Mouse (Mus musculus): ENCODE data around the gene Itga2b. TPM values are rescaled to one million over a fixed set of nuclear protein-coding genes. Genes with fewer than 3 reads are reported as not detected.

Gene Itga2b
- polyA plus RNA-seq, 1 experiment from 2014 or later, result 9.1 TPM

GRCm38 (mm10) chr11:102455740-102456396 is 14.1 kb downstream of the Itga2b start:
- Histone ChIP-seq H3K9ac (peak overlapping the region; percentile 31; the same call in 1 of the 2 replicates), H3K27me3 (peaks cover 7% of the 10 kb centered on the region), H3K9me3 (replicated peaks) (no peaks in the 10 kb centered on the region), H3K4me2 (replicated peaks) (peak overlapping the region; percentile 92), H3K4me1 (peaks cover 26% of the 10 kb centered on the region), H3K36me3 (no peaks in the 10 kb centered on the region), H3K27ac (replicated peaks) (peak overlapping the region; percentile 63), H3K4me3 (replicated peaks) (peak overlapping the region; percentile 53)
- ATAC-seq (ENCODE audit: insufficient number of reproducible peaks, low FRiP score, low TSS enrichment, low read depth), result peak; percentile 84
- WGBS, result under 1% methylated on average over 39 of the region's 40 CpGs

GRCm38 (mm10) chr11:102453131-102453530 is 16.8 kb downstream of the Itga2b start:
- H3K4me1 ChIP-seq, result peaks cover 35% of the 10 kb centered on the region
- H3K27me3 ChIP-seq, result peaks cover 7% of the 10 kb centered on the region
- no peak overlapping the region for H3K4me3 ChIP-seq (replicated peaks)
- no peaks in the 10 kb centered on the region for H3K9me3 ChIP-seq (replicated peaks)
- no peaks in the 10 kb centered on the region for H3K36me3 ChIP-seq
- ATAC-seq (ENCODE audit: insufficient number of reproducible peaks, low FRiP score, low TSS enrichment, low read depth), result no peak
- H3K4me2 ChIP-seq (replicated peaks), result no peak overlapping the region
- 30% methylated on average over 10 of the region's 10 CpGs for WGBS
- H3K9ac ChIP-seq, result no peak overlapping the region
- no peak overlapping the region for H3K27ac ChIP-seq (replicated peaks)

GRCm38 (mm10) chr11:102449043-102450008 is 20.6 kb downstream of the Itga2b start:
- Histone ChIP-seq H3K4me3 (replicated peaks) (no peak overlapping the region), H3K9me3 (replicated peaks) (no peaks in the 10 kb centered on the region), H3K27ac (replicated peaks) (peak overlapping the region; percentile 63; the same call in 1 of the 2 replicates), H3K27me3 (peaks cover 7% of the 10 kb centered on the region), H3K4me2 (replicated peaks) (no peak overlapping the region), H3K9ac (no peak overlapping the region), H3K4me1 (peaks cover 40% of the 10 kb centered on the region), H3K36me3 (no peaks in the 10 kb centered on the region)
- WGBS, result 34% methylated on average over 17 of the region's 17 CpGs
- ATAC-seq (ENCODE audit: insufficient number of reproducible peaks, low FRiP score, low TSS enrichment, low read depth), result no peak

- Histone ChIP-seq H3K27ac (replicated peaks) (peak overlapping the region; percentile 63; the same call in 1 of the 2 replicates), H3K4me1 (peaks cover 47% of the 10 kb centered on the region), H3K27me3 (peaks cover 6% of the 10 kb centered on the region), H3K9me3 (replicated peaks) (no peaks in the 10 kb centered on the region), H3K4me3 (replicated peaks) (peak overlapping the region; percentile 3; the same call in 1 of the 2 replicates), H3K9ac (no peak overlapping the region), H3K36me3 (peaks cover 4% of the 10 kb centered on the region; the same call in 1 of the 2 replicates), H3K4me2 (replicated peaks) (peak overlapping the region; percentile 79)
- WGBS, result 9% methylated on average over 8 of the region's 8 CpGs
- ATAC-seq (ENCODE audit: insufficient number of reproducible peaks, low FRiP score, low TSS enrichment, low read depth), result no peak
Measured at GRCm38 (mm10) chr11:102448327-102448726, 21.6 kb downstream of the Itga2b start.

GRCm38 (mm10) chr11:102447497-102447896 is 22.4 kb downstream of the Itga2b start, which contains the start of gene Fam171a2:
TSS of gene Fam171a2 (minus strand) at chr11:102447682.
- Histone ChIP-seq H3K36me3 (peaks cover 9% of the 10 kb centered on the region), H3K9me3 (replicated peaks) (no peaks in the 10 kb centered on the region), H3K27ac (replicated peaks) (peak within 1 kb of the TSS; percentile 93), H3K4me1 (peaks cover 47% of the 10 kb centered on the region), H3K4me3 (replicated peaks) (peak within 1 kb of the TSS; percentile 94), H3K27me3 (no peaks in the 10 kb centered on the region), H3K9ac (peak within 1 kb of the TSS; percentile 99), H3K4me2 (replicated peaks) (peak within 1 kb of the TSS; percentile 79)
- peak; percentile 61 for ATAC-seq (ENCODE audit: insufficient number of reproducible peaks, low FRiP score, low TSS enrichment, low read depth)
- under 1% methylated on average over 40 of the region's 40 CpGs for WGBS

GRCm38 (mm10) chr11:102446581-102447461 is 23.1 kb downstream of the Itga2b start:
- peak; percentile 44; the same call in 1 of the 2 replicates for ATAC-seq (ENCODE audit: insufficient number of reproducible peaks, low FRiP score, low TSS enrichment, low read depth)
- WGBS, result under 1% methylated on average over 45 of the region's 49 CpGs
- Histone ChIP-seq H3K9me3 (replicated peaks) (no peaks in the 10 kb centered on the region), H3K9ac (peak overlapping the region; percentile 99), H3K36me3 (peaks cover 16% of the 10 kb centered on the region), H3K4me1 (peaks cover 47% of the 10 kb centered on the region), H3K27me3 (no peaks in the 10 kb centered on the region), H3K27ac (replicated peaks) (peak overlapping the region; percentile 93), H3K4me3 (replicated peaks) (peak overlapping the region; percentile 94), H3K4me2 (replicated peaks) (peak overlapping the region; percentile 79)

- H3K4me2 ChIP-seq (replicated peaks), result peak overlapping the region; percentile 79
- H3K36me3 ChIP-seq, result peaks cover 20% of the 10 kb centered on the region
- H3K9ac ChIP-seq, result peak overlapping the region; percentile 99; the same call in 1 of the 2 replicates
- no peaks in the 10 kb centered on the region for H3K9me3 ChIP-seq (replicated peaks)
- peak overlapping the region; percentile 94 for H3K4me3 ChIP-seq (replicated peaks)
- WGBS, result 4% methylated on average over 7 of the region's 7 CpGs
- H3K4me1 ChIP-seq, result peaks cover 47% of the 10 kb centered on the region
- peak overlapping the region; percentile 93 for H3K27ac ChIP-seq (replicated peaks)
- no peaks in the 10 kb centered on the region for H3K27me3 ChIP-seq
- ATAC-seq (ENCODE audit: insufficient number of reproducible peaks, low FRiP score, low TSS enrichment, low read depth), result no peak
Measured at GRCm38 (mm10) chr11:102445891-102446361, 24.0 kb downstream of the Itga2b start.

- 11% methylated on average over 10 of the region's 10 CpGs for WGBS
- ATAC-seq (ENCODE audit: insufficient number of reproducible peaks, low FRiP score, low TSS enrichment, low read depth), result peak; percentile 44
Measured at GRCm38 (mm10) chr11:102445264-102445890, 24.5 kb downstream of the Itga2b start.

GRCm38 (mm10) chr11:102444781-102445180 is 25.1 kb downstream of the Itga2b start:
- WGBS, result 16% methylated on average over 6 of the region's 6 CpGs
- Histone ChIP-seq H3K36me3 (peaks cover 30% of the 10 kb centered on the region), H3K27me3 (no peaks in the 10 kb centered on the region), H3K9ac (no peak overlapping the region), H3K4me3 (replicated peaks) (no peak overlapping the region), H3K27ac (replicated peaks) (peak overlapping the region; percentile 93; the same call in 1 of the 2 replicates), H3K9me3 (replicated peaks) (no peaks in the 10 kb centered on the region), H3K4me1 (peaks cover 47% of the 10 kb centered on the region), H3K4me2 (replicated peaks) (no peak overlapping the region)
- no peak; the same call in 1 of the 2 replicates for ATAC-seq (ENCODE audit: insufficient number of reproducible peaks, low FRiP score, low TSS enrichment, low read depth)

More at GRCm38 (mm10) chr11:102445264-102445890, 24.5 kb downstream of the Itga2b start:
- Histone ChIP-seq H3K4me3 (replicated peaks) (peak overlapping the region; percentile 94), H3K36me3 (peaks cover 24% of the 10 kb centered on the region), H3K9ac (peak overlapping the region; percentile 99; the same call in 1 of the 2 replicates), H3K4me1 (peaks cover 47% of the 10 kb centered on the region), H3K9me3 (replicated peaks) (no peaks in the 10 kb centered on the region), H3K4me2 (replicated peaks) (peak overlapping the region; percentile 79), H3K27ac (replicated peaks) (peak overlapping the region; percentile 93), H3K27me3 (no peaks in the 10 kb centered on the region)

- H3K4me3 ChIP-seq (replicated peaks), result no peak overlapping the region
- H3K9ac ChIP-seq, result no peak overlapping the region
- H3K27ac ChIP-seq (replicated peaks), result 0 out of 2 replicates have a peak overlapping the region, but pooled peaks have one; percentile 5
- no peak overlapping the region for H3K4me2 ChIP-seq (replicated peaks)
- ATAC-seq (ENCODE audit: insufficient number of reproducible peaks, low FRiP score, low TSS enrichment, low read depth), result no peak
- H3K27me3 ChIP-seq, result no peaks in the 10 kb centered on the region
- H3K4me1 ChIP-seq, result peaks cover 48% of the 10 kb centered on the region
- WGBS, result 68% methylated on average over 3 of the region's 3 CpGs
- no peaks in the 10 kb centered on the region for H3K9me3 ChIP-seq (replicated peaks)
- H3K36me3 ChIP-seq, result peaks cover 35% of the 10 kb centered on the region
Measured at GRCm38 (mm10) chr11:102444321-102444720, 25.6 kb downstream of the Itga2b start.
